Mouse (Mus musculus) kidney, postnatal 10 days (tissue): ENCODE measurements around the gene Fam83e.
A peak's percentile ranks its signal among the peaks of the same experiment; 100 is the strongest.

Source experiments
- DNase-seq: peaks from one replicate; pipeline ENCODE4 v3.0.0; 2021; ENCODE audit warnings: mixed read lengths

Fam83e gene

GRCm38 (mm10) chr7:45742338-45742737 lies 21.3 kb downstream of the Fam83e start:
- no peak for DNase-seq

DNA sequence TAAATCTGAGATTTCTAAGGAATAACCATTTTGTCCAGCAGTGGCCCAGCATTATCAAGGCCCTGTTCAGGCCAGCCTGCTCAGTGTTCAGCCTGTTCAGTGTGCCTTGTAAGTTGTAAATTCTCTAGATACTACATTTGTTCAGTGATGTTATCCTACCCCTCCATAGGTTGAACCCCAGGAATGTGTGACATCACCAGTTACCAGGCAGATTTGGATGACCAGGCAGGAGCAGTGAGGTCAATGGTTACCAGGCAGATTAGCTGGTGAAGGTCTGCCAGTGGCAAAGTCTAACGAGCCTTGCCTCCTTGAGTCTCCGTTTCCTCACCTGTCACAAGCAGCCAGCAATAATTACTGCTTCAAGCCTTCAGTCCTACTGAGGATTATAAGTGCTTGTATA lies 23.4 kb downstream of the Fam83e start:
- DNase-seq = peak; percentile 93

DNA sequence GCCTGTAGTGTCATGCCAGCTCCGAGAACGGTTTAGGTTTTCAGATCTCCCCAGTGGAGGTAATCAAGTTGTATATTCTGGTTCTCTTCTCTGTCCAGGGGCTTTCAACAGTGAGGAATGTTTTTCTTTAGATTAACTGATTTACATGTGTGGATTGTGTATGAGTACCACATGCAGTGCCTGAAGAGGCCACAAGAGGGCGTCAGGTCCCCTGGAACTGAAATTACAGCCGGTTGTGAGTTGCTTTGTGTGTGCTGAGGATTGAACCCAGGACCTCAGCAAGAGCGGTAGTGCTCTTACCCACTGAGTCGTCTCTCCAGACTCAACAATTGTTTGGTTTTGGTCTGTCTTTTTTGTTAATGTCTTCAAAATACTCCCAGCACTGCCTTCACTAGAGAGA lies 25.5 kb downstream of the Fam83e start:
- DNase-seq = no peak

DNA sequence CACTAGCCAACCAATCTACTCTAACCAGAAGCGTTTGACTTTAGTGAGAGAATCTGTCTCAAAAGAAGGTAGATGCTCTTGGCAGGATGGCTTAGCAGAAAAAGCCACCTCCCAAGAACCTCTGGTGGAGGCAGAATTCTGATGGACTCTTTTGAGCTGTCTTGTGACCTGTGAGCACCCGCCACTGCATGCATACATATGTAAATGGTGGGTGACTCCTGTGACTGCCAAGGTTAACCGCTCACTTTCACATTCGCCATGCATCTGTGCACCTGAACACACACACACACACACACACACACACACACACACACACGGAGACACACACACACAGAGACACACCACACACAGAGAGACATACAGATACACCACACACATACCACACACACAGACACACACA lies 26.4 kb downstream of the Fam83e start:
- no peak for DNase-seq

GRCm38 (mm10) chr7:45748110-45748509 lies 27.1 kb downstream of the Fam83e start:
- DNase-seq = no peak

- no peak for DNase-seq
Measured at GRCm38 (mm10) chr7:45749401-45749800, 28.4 kb downstream of the Fam83e start.

DNA sequence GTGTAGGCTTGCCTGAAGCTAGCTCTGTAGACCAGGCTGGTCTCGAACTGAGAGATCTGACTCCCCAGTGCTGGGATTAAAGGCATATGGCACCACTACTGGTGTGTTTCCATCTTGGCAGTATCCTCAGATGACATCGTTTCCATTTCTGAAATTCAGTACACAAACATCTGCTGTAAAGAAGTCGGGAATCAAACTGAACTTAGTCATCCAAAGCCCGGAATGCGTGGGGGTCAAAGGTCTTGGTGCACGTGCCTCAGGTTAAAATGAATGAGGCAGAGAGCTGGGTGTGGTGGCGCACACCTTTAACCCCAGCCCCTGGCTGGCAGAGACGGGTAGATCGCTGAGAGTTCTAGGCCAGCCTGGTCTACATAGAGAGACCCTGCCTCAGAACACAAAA lies 29.1 kb downstream of the Fam83e start:
- peak; percentile 43 for DNase-seq

- DNase-seq = no peak
Measured at GRCm38 (mm10) chr7:45755703-45756102, 34.7 kb downstream of the Fam83e start.

DNA sequence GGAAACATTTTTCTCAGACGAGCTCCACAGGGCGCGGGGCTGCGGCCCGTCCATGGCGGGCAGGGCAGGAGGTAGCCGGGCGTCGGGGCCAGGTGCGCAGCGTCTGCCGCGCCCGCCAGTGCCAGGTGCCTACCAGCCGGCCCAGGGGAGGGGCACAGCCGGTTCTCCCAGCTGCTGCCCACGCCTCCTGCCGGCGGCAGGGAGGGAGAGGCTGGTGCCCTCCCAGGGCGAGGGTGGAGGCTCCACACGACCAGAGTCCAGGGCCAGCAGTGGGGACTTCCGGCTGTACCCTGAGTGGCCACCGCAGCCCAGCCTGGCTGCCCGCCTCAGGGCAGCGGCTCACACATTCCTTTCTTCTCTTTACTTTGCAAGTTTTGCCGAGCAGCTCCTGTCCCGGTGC lies 38.4 kb downstream of the Fam83e start:
- DNase-seq = peak; percentile 78

- no peak for DNase-seq
Measured at GRCm38 (mm10) chr7:45760151-45760550, 39.1 kb downstream of the Fam83e start.

- no peak for DNase-seq
Measured at GRCm38 (mm10) chr7:45765995-45766394, 45.0 kb downstream of the Fam83e start.

DNA sequence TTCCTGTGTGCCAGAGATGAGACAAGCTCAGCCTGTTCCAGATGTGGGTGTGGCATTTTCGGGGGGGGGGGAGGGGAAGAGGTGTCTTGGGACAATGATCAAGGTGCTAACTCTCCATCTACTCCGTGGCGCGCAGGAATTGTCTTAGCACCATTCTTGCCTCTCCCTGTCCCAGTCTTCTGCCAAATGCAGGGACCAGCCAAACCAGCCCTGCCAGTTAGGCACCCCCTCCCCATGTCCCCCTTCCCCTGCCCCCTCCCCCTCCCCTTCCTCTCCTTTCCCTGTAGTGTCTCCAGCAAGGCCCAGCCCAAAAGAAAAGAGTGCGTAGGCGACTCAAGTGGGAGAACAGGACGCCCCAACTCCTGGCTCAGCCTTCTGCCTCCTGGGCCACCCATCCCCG lies 45.8 kb downstream of the Fam83e start:
- no peak for DNase-seq

DNA sequence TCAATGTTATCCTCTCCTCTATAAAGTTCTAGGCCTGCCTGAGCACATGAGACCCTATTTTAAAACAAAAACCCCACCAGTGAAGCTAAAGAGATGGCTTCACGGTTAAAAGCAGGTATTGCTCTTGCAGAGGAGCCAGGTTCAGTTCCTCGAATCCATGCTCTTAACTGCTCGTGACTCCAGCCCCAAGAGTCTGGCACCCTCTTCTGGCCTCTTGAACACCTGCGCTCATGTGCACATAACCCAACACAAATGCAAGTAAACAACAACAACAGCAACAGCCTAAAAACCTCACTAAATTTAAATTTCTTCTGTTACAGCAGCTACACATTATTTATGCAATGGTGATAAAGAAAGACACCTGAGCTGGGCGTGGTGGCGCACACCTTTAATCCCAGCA lies 46.5 kb downstream of the Fam83e start:
- DNase-seq = no peak

DNA sequence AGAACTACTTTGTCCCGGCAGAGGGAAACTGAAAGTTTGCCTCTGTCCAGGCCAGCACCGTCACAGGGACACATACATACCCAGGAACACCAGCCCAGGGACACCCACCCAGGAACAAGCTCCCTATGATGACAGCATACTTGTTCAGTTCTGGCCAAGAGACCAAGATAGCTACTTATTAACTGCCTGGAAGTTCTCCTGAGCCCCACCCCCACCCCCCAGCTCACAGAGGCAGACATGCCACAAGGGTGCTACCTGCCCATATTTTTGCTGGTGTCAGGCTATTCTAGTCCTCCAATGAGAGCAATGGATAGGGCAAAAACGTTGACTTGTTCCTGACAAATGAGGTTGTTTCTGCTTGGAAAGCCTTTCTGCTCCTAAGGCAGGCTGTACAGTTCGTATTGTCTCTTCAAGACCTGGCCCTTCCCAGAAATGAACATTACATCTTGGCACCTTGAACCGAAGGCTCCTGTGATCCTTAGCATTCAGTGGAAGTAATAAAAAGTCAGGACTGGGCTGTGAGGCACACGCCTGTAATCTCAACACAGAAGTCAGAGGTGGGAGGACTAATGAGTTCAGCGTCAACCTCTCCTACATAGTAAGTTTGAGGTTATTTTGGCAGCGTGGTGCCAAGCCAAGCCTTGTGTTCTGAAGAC lies 49.5 kb downstream of the Fam83e start:
- DNase-seq = no peak

DNA sequence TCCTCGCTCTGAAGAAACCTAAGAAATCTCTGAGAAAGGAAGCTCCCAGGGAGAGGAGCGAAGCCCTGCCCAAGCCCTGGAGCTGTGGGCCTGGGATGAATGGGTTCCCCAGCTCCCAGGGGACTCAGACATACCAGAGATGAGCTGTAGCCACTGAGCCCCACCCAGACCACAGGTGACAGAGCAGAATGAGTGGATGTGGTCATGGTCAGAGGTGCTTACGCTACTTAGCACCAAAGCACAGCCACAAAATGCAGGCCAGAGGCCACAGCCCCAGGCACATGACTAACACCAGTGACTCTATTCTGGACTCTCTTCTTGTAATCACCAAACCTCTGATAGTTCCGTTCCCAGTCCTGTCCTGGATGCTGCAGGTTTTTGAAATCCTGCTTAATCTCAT lies 50.1 kb downstream of the Fam83e start:
- DNase-seq = no peak

DNA sequence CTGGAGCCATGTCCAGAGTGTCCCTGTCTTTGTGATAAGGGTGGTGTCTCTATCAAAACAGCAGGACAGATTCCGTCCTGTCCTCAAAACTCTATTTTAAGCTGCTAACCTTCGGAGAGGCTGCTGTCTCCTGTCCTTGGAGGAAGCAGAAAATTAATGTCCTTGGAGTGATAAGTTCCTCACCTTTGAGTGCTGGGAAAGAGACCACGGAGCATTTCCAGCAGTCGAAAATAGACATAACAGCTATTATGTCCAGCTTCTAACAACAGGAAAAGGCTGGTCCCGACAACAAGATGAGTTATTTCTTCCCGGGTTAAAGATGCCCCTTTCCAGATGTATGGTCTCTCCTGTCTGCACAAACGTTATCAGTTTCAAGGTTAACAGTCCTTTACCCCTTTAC lies 54.2 kb downstream of the Fam83e start:
- DNase-seq = no peak
